Mouse (Mus musculus): ENCODE measurements around the gene Nedd4. TPM values are rescaled to one million over a fixed set of nuclear protein-coding genes. Genes with fewer than 3 reads are reported as not detected.

Nedd4 gene
- polyA plus RNA-seq, 1 experiment, result 195 TPM

GRCm38 (mm10) chr9:72707999-72708398, 45.9 kb downstream of the Nedd4 start:
- peaks cover 49% of the 10 kb centered on the region for H3K36me3 ChIP-seq (ENCODE audit: control insufficient read depth, insufficient read depth)
- H3ac ChIP-seq (ENCODE audit: control insufficient read depth, insufficient read length), result no peak overlapping the region
- no peak overlapping the region for H3K4me2 ChIP-seq (ENCODE audit: low read depth)
- no peak overlapping the region for H3K4me3 ChIP-seq
- H3K79me2 ChIP-seq (ENCODE audit: control insufficient read depth, insufficient read depth), result peaks cover 60% of the 10 kb centered on the region
- no peaks in the 10 kb centered on the region for H3K27me3 ChIP-seq (ENCODE audit: control insufficient read depth, insufficient read depth, insufficient read length)
- TF ChIP-seq REST (IDR thresholded peaks at IDR 0.05; ENCODE audit: insufficient read depth, insufficient read length), result no peak
- no peak for TF ChIP-seq POLR2AphosphoS2 (IDR thresholded peaks at IDR 0.05; ENCODE audit: insufficient read length, low read depth)
- no peak for TF ChIP-seq E2F4 (IDR thresholded peaks at IDR 0.05; ENCODE audit: insufficient read depth)
- no peak for TF ChIP-seq CEBPB (IDR thresholded peaks at IDR 0.05; ENCODE audit: insufficient read depth, poor library complexity, severe bottlenecking)
- TF ChIP-seq USF1 (IDR thresholded peaks at IDR 0.05; ENCODE audit: low read depth), result no peak
- TF ChIP-seq MAX (IDR thresholded peaks at IDR 0.05; ENCODE audit: low read depth), result no peak
- TF ChIP-seq TCF3 (IDR thresholded peaks at IDR 0.05; ENCODE audit: insufficient read length, low read depth), result no peak
- no peak for TF ChIP-seq SRF (IDR thresholded peaks at IDR 0.05; ENCODE audit: control insufficient read depth, insufficient read length, low read depth)
- no peak for TF ChIP-seq TCF12 (IDR thresholded peaks at IDR 0.05; ENCODE audit: insufficient read depth, poor library complexity, severe bottlenecking)
- TF ChIP-seq MYOG (IDR thresholded peaks at IDR 0.05; ENCODE audit: control insufficient read depth in 1 of 3, insufficient read depth in 1 of 3, insufficient read length in 2 of 3, low read depth in 2 of 3), result no peak
- TF ChIP-seq POLR2A (IDR thresholded peaks at IDR 0.05; ENCODE audit: insufficient read length, low read depth), result no peak
- TF ChIP-seq MYOD1 (IDR thresholded peaks at IDR 0.05; ENCODE audit: control insufficient read depth in 1 of 3, insufficient read length in 2 of 3, low read depth in 2 of 3), result no peak

GRCm38 (mm10) chr9:72708690-72709089, 46.5 kb downstream of the Nedd4 start:
- Histone ChIP-seq H3K4me2 (ENCODE audit: low read depth) (no peak overlapping the region), H3K79me2 (ENCODE audit: control insufficient read depth, insufficient read depth) (peaks cover 58% of the 10 kb centered on the region), H3ac (ENCODE audit: control insufficient read depth, insufficient read length) (no peak overlapping the region), H3K27me3 (ENCODE audit: control insufficient read depth, insufficient read depth, insufficient read length) (no peaks in the 10 kb centered on the region), H3K36me3 (ENCODE audit: control insufficient read depth, insufficient read depth) (peaks cover 52% of the 10 kb centered on the region), H3K4me3 (no peak overlapping the region)
- TF ChIP-seq CEBPB (IDR thresholded peaks at IDR 0.05; ENCODE audit: insufficient read depth, poor library complexity, severe bottlenecking) (no peak), TCF3 (IDR thresholded peaks at IDR 0.05; ENCODE audit: insufficient read length, low read depth) (no peak), E2F4 (IDR thresholded peaks at IDR 0.05; ENCODE audit: insufficient read depth) (no peak), MYOG (IDR thresholded peaks at IDR 0.05; ENCODE audit: control insufficient read depth in 1 of 3, insufficient read depth in 1 of 3, insufficient read length in 2 of 3, low read depth in 2 of 3) (no peak), MAX (IDR thresholded peaks at IDR 0.05; ENCODE audit: low read depth) (no peak), REST (IDR thresholded peaks at IDR 0.05; ENCODE audit: insufficient read depth, insufficient read length) (no peak), POLR2AphosphoS2 (IDR thresholded peaks at IDR 0.05; ENCODE audit: insufficient read length, low read depth) (no peak), MYOD1 (IDR thresholded peaks at IDR 0.05; ENCODE audit: control insufficient read depth in 1 of 3, insufficient read length in 2 of 3, low read depth in 2 of 3) (no peak), TCF12 (IDR thresholded peaks at IDR 0.05; ENCODE audit: insufficient read depth, poor library complexity, severe bottlenecking) (no peak), SRF (IDR thresholded peaks at IDR 0.05; ENCODE audit: control insufficient read depth, insufficient read length, low read depth) (no peak), USF1 (IDR thresholded peaks at IDR 0.05; ENCODE audit: low read depth) (no peak), POLR2A (IDR thresholded peaks at IDR 0.05; ENCODE audit: insufficient read length, low read depth) (no peak)

- Histone ChIP-seq H3K79me2 (ENCODE audit: control insufficient read depth, insufficient read depth) (peaks cover 53% of the 10 kb centered on the region), H3ac (ENCODE audit: control insufficient read depth, insufficient read length) (no peak overlapping the region), H3K27me3 (ENCODE audit: control insufficient read depth, insufficient read depth, insufficient read length) (no peaks in the 10 kb centered on the region), H3K4me2 (ENCODE audit: low read depth) (no peak overlapping the region), H3K36me3 (ENCODE audit: control insufficient read depth, insufficient read depth) (peaks cover 56% of the 10 kb centered on the region), H3K4me3 (no peak overlapping the region)
- TF ChIP-seq POLR2AphosphoS2 (IDR thresholded peaks at IDR 0.05; ENCODE audit: insufficient read length, low read depth) (no peak), MYOG (IDR thresholded peaks at IDR 0.05; ENCODE audit: control insufficient read depth in 1 of 3, insufficient read depth in 1 of 3, insufficient read length in 2 of 3, low read depth in 2 of 3) (no peak), MAX (IDR thresholded peaks at IDR 0.05; ENCODE audit: low read depth) (no peak), POLR2A (IDR thresholded peaks at IDR 0.05; ENCODE audit: insufficient read length, low read depth) (no peak), MYOD1 (IDR thresholded peaks at IDR 0.05; ENCODE audit: control insufficient read depth in 1 of 3, insufficient read length in 2 of 3, low read depth in 2 of 3) (no peak), SRF (IDR thresholded peaks at IDR 0.05; ENCODE audit: control insufficient read depth, insufficient read length, low read depth) (no peak), TCF3 (IDR thresholded peaks at IDR 0.05; ENCODE audit: insufficient read length, low read depth) (no peak), CEBPB (IDR thresholded peaks at IDR 0.05; ENCODE audit: insufficient read depth, poor library complexity, severe bottlenecking) (no peak), E2F4 (IDR thresholded peaks at IDR 0.05; ENCODE audit: insufficient read depth) (no peak), USF1 (IDR thresholded peaks at IDR 0.05; ENCODE audit: low read depth) (no peak), REST (IDR thresholded peaks at IDR 0.05; ENCODE audit: insufficient read depth, insufficient read length) (no peak), TCF12 (IDR thresholded peaks at IDR 0.05; ENCODE audit: insufficient read depth, poor library complexity, severe bottlenecking) (no peak)
Observed at GRCm38 (mm10) chr9:72710060-72710459, 47.9 kb downstream of the Nedd4 start.

- no peak overlapping the region for H3K4me3 ChIP-seq
- no peaks in the 10 kb centered on the region for H3K27me3 ChIP-seq (ENCODE audit: control insufficient read depth, insufficient read depth, insufficient read length)
- no peak overlapping the region for H3ac ChIP-seq (ENCODE audit: control insufficient read depth, insufficient read length)
- TF ChIP-seq TCF12 (IDR thresholded peaks at IDR 0.05; ENCODE audit: insufficient read depth, poor library complexity, severe bottlenecking) (no peak), POLR2A (IDR thresholded peaks at IDR 0.05; ENCODE audit: insufficient read length, low read depth) (peak; percentile 32), POLR2AphosphoS2 (IDR thresholded peaks at IDR 0.05; ENCODE audit: insufficient read length, low read depth) (peak; percentile 58)
- H3K79me2 ChIP-seq (ENCODE audit: control insufficient read depth, insufficient read depth), result peaks cover 53% of the 10 kb centered on the region
- no peak overlapping the region for H3K4me2 ChIP-seq (ENCODE audit: low read depth)
- H3K36me3 ChIP-seq (ENCODE audit: control insufficient read depth, insufficient read depth), result peaks cover 88% of the 10 kb centered on the region
Observed at GRCm38 (mm10) chr9:72714945-72715344, 52.8 kb downstream of the Nedd4 start.

GRCm38 (mm10) chr9:72716200-72716599, 54.1 kb downstream of the Nedd4 start:
- H3K4me2 ChIP-seq (ENCODE audit: low read depth), result no peak overlapping the region
- H3K27me3 ChIP-seq (ENCODE audit: control insufficient read depth, insufficient read depth, insufficient read length), result no peaks in the 10 kb centered on the region
- peaks cover 44% of the 10 kb centered on the region for H3K79me2 ChIP-seq (ENCODE audit: control insufficient read depth, insufficient read depth)
- no peak overlapping the region for H3ac ChIP-seq (ENCODE audit: control insufficient read depth, insufficient read length)
- H3K36me3 ChIP-seq (ENCODE audit: control insufficient read depth, insufficient read depth), result peaks cover 89% of the 10 kb centered on the region
- TF ChIP-seq MAX (IDR thresholded peaks at IDR 0.05; ENCODE audit: low read depth) (no peak), POLR2AphosphoS2 (IDR thresholded peaks at IDR 0.05; ENCODE audit: insufficient read length, low read depth) (peak; percentile 54), E2F4 (IDR thresholded peaks at IDR 0.05; ENCODE audit: insufficient read depth) (no peak)
- H3K4me3 ChIP-seq, result no peak overlapping the region
